Mouse (Mus musculus) brain, embryonic 14.5 days (tissue): ENCODE measurements around the gene Hexa. TPM values are rescaled to one million over a fixed set of nuclear protein-coding genes. Genes with fewer than 3 reads are reported as not detected.
A peak's percentile ranks its signal among the peaks of the same experiment; 100 is the strongest.

Source experiments
- DNase-seq: peaks from one replicate; pipeline ENCODE4 v3.0.0-alpha.2; 2011; ENCODE audit warnings: low read depth
- CTCF ChIP-seq: fragments of 200-500 bp; IDR thresholded peaks from 2 replicates; pipeline ENCODE4 v1.5.1; 2012; ENCODE audit warnings: inconsistent platforms, mild to moderate bottlenecking, moderate library complexity, borderline replicate concordance; ENCODE audit not compliant: insufficient read depth, insufficient read length; ENCODE audit errors: extremely low read depth
- POLR2A ChIP-seq: fragments of 200-500 bp; IDR thresholded peaks from 2 replicates; pipeline ENCODE4 v1.6.1; 2012; ENCODE audit warnings: mild to moderate bottlenecking, inconsistent platforms, borderline replicate concordance; ENCODE audit not compliant: poor library complexity, insufficient read depth, insufficient read length, severe bottlenecking; ENCODE audit errors: extremely low read depth
- polyA plus RNA-seq: library from polyadenylated mRNA; depleted of rRNA; stranded (reverse); fragments of >200 nt; gene quantifications from 2 replicates; pipeline ENCODE4 v1.2.3, GENCODE M21; 2012

Hexa gene
- polyA plus RNA-seq, 1 experiment = 45.2 TPM

DNA sequence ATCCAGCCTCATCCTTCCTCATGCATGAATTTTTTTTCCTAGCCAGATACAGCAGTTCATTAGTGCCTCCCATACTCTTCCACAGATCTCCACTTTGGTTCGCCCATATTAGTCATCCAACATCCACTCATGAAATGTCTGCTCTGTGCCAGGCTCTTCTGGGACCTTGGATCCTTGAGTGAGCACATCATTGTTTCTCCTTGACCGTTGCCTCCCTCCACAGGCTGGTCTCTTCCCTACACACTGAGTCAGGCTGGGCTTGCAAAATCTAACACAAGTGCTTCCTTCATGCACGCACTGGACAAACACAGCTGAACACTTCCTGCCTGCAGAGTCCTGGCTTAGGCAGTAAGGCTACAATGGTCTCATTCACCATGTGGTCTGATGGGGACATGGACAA is 1.7 kb upstream of the Hexa start:
- TF ChIP-seq CTCF (no peak), POLR2A (no peak)
- DNase-seq = no peak

DNA sequence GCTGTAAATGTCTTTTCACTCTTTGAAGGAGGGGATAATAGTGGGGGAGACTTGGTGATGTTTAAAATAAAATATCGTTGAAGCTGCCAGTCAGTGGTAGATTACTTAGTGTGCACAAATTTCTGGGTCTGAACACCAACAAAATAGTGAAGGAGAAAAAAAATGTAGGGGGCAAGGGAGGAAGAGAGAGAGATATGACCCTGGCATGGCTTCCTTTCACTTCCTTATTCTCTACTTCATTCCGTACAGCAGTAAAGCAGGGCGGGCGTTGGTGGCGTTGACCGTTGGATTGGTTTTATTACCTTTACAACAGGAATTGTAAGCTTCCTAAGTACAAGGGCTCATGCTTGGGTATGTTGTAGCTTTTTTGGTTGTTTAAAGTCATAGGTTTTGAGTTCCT is 2.3 kb downstream of the Hexa start:
- TF ChIP-seq CTCF (no peak), POLR2A (no peak)

DNA sequence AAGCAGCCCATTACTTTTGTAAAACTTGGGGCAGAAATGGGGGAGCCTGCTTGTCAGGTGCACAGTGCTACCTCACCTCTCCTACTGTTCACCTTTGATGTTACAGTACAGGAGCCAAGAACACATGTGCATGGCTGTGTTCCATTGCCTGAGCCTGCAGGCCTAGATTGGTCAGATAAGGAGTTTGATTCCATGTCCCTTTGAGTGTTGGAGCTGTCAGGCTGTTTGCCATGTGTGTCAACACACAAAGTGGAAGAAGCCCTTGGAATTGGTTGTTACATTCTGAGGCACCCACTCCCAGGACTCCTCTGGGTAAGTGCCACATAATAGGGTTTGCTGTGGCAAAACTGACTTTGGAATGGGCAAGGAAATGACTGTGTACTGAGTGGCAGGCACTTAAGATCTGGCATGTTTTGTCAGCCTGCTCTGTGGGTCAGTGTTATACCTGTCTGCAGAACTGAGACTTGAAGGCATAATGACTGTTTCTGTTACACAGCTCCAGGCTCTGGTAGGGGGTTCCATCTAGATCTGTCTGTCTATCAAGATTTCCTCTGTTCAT is 3.5 kb downstream of the Hexa start:
- TF ChIP-seq POLR2A = no peak
- no peak for DNase-seq

More for the DNA sequence above, 2.3 kb downstream of the Hexa start:
- no peak for DNase-seq

DNA sequence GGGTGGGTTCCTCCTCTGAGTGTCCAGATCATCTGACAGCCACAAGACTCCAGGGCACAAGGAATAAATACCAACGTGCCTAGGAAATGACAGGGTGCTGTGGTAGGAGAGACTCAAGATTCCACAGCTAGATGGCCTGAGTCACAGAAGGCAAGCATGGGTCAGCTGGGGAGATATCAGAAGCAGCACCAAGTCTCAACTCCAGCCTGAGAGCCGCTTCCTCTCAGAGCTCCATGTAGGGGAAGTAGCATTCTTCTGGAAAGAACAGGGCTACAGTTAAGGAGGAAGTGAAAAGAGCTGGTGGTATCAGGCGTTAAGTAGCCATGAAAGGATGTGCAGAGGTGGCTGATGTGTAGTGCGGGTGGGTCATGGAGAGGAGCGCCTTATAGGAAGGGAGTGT is 5.4 kb downstream of the Hexa start:
- TF ChIP-seq CTCF (no peak), POLR2A (no peak)
- no peak for DNase-seq

DNA sequence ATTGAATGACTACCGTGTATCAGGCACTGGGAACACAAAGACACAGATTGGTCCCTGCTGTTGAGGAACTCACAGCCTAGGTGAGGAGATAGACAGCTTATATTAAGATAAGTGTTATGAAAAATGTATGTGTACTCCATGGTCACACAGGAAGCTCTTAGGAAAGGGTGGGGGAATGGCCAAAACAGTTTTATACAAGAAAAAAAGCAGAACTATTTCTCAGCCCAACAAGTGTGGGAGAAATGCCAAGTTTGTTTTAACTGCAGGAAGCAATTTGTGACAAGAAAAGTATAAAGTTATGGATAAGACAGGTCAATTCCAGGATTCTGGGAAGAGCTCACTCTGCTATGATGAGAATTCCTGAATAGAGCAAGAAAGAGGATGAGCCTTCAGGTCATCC is 8.5 kb downstream of the Hexa start:
- no peak for DNase-seq
- TF ChIP-seq CTCF (no peak), POLR2A (no peak)

DNA sequence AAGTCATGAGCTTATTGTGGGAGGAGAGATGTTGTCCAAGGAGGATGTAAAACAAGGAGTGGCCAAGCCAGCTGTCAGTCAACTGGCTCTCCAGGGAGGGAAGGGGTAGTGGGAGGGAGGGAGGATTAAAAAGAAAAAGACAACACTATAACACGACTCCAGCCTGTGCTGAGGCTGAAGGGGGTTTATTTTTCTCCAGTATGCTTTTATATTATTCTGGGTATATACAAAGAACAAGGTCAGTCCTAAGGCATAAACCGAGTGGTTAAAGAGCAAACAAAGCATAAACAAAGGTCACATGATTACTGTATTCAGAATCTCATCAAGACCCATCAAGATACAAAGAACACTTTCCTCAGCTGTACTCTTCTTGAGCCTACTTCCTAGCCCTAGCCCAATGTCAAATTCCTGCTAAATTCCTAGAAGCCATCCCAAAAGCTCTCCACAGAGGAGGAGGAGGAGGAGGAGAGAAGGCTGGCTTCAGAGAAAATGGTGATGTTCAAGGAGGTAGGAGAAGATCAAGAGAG is 9.7 kb downstream of the Hexa start:
- no peak for TF ChIP-seq CTCF
- TF ChIP-seq POLR2A = no peak
- DNase-seq = no peak

DNA sequence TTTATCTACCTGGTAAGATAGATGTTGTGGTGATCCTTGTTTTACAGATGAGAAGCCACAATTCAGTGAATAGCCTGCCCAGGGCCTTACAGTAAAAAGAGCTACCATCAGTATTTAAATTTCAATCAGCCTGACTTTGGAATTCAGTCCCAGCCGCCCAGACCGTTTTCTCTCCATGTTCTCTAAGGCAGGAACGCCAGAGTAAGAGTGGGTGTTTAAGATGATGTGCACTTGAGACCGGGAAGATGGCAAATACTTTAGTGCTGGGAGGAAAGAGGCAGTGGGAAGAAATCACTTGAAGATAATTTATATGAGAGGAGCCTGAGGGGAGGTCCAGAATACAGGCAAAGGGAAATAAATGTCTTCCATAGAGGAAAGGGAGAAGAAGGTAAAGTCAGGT is 10.7 kb downstream of the Hexa start:
- DNase-seq = no peak
- TF ChIP-seq CTCF = no peak
- TF ChIP-seq POLR2A = no peak

DNA sequence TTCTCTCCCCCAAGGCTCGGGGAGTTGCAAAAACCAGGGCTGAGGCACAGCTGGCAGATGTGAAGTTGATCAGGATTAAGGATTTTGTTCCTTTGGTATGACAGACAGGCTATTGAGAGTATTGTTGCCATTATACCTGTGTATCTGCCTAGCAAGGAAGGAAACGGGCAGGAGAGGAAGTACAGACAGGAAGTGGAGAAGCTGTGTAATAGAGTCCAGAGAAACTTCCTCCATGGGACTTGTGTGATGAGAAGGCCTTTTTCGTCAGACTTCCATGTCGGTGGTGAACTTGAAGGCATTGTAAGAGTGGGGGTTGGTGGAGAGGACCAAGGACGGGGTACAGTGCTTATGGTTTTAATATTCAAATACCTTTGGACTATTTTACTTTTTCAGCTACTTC is 11.7 kb downstream of the Hexa start:
- no peak for TF ChIP-seq CTCF
- no peak for TF ChIP-seq POLR2A
- no peak for DNase-seq

DNA sequence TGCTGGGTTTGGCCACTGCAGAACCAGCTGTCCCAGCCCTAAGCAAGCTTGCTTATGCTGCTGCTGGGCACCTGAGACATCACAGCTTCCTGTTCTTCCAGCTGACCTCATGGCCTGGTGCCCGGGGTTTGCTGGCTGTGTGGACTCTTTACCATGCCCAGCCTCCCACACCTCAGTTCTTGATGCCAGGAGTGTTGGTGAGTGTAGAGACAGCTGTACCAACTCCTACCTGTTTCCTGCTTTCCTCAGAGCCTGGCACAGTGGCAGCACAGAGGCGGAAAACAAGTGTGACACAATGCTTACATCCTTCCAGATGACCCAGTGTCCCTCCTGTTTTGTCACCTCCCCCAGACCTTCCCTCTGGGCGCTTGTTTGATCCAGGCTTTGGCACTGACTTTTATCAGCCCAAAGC is 12.3 kb downstream of the Hexa start:
- no peak for DNase-seq
- TF ChIP-seq CTCF (no peak), POLR2A (no peak)

DNA sequence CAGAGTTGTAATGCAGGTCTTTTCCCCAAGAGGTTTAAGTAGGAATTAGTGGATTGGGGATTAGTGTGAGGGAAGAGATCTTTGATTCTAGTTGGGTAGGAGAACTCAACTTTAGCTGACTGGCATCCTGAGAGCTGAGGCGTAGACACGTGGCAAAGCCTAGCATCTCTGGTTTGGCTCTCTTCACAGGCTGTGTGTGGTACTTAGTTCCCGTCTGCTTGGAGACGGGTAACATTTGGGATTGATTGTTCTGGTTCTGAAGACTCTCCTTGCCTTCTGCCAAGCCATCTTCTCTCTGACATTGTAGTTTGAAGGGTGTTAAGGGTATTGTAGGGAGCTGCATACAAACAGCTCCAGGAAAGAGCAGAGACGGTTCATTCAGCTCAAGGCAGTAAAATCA is 13.3 kb downstream of the Hexa start:
- TF ChIP-seq CTCF (no peak), POLR2A (no peak)
- DNase-seq = no peak

DNA sequence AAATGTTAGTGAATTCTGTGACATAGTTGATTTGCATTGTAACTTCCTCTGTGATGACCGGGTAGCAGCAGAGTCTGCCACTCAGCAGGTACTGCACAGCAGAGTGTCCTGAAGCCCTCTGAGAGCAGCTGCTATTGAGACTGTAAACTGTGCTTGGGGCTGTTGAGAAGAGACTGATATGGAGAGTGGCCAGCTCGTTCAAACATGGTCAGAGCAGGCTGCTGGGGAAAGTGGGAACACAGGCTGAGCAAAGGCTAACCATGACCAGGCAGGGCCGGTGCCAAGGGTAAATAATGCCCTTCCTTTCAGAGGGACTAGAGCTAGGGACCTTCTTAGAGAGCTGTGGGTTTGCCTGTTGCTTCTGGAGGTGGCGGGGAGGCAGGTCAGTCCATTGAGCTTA is 14.4 kb downstream of the Hexa start:
- TF ChIP-seq POLR2A (no peak), CTCF (no peak)

DNA sequence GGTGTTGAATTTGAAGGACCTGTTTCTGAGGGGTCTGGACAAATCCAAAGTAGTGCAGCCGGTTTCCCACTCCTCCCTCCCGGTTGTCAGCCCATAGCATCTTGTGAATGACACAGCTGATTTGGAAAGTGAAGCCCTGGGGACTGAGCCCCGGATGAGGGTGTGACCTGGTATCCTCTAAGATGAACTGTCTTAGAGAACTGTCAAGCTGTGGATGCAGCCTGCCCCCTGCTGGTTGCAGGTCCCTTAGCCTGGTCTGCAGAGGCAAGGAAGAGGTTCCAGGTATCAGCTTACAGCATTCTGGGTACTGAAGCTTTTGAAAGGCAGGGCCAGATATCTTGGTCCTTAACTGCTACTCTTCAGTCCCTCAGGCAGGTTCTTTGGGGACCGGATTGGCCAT is 26.3 kb downstream of the Hexa start:
- DNase-seq = peak; percentile 78
- no peak for TF ChIP-seq POLR2A
- TF ChIP-seq CTCF = peak; percentile 76

More for the DNA sequence above, 14.4 kb downstream of the Hexa start:
- no peak for DNase-seq

DNA sequence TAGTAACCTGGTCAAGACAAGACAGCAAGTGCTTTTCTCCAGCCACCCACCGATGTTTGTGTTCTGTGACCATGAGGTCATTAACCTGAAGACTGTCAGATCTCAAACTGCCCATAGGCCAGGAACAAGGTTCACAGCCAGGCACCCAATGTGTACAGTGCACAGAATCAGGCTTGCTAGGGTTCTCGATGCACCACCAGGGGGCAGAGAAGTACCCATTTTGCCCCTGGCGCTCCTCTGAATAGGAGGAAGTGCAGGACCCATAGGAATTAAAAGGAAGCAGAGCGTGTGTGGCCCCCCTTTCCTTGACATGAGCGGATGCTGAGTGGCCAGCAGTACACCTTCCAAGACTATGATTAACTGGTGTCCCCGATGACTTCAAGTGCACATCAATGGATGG is 27.8 kb downstream of the Hexa start:
- no peak for TF ChIP-seq POLR2A
- peak; percentile 78 for TF ChIP-seq CTCF
- peak; percentile 75 for DNase-seq

DNA sequence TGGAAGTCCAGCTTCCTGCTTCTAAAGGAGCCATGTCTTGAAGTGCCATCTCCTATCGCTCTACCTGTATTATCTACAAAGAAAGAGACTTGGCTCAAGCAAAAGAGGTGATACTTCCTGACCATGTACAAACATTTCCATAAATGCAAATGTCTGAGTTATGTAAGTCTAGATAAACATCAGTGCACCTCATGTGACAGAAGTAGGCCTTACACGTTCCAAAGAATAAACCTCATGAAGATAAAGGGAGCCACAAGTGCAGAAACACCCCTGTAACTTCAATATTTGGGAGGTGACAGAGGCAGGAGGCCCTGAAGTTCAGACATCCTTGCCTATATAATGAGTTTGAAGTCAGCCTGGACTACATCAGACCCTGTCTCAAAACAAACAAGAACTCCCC is 32.5 kb downstream of the Hexa start:
- no peak for DNase-seq
- TF ChIP-seq CTCF (no peak), POLR2A (no peak)
